In genomic region chr3:52643100-52643551, GRCm38 (mm10) we compare ENCODE assay signal across 9 mouse cellular contexts.
A peak's percentile ranks its signal among the peaks of the same experiment; 100 is the strongest.
DNase-seq lines count a peak whose midpoint lies in the region; ATAC-seq and TF ChIP-seq lines count a peak whose summit lies in the region.
"Had no signal": no experiment of that assay in that cellular context is flagged by ENCODE, and none has a peak within 500 bp of the region (broad histone marks: within the 10 kb centered on the region; RNA-seq: fewer than 3 reads in every experiment).

No protein-coding gene starts in this region.

- no peak overlapping the region for H3K4me3 ChIP-seq in heart, embryonic 13.5 days
- no peak overlapping the region for H3K4me3 ChIP-seq in thymus, adult 2 months (ENCODE audit: control insufficient read depth, insufficient read depth, low read length)
- H3K4me3 ChIP-seq in hindbrain, postnatal 0 days (ENCODE audit: low read length), result no peak overlapping the region

- no peaks in the 10 kb centered on the region for H3K9me3 ChIP-seq in heart, embryonic 13.5 days
- H3K9me3 ChIP-seq in hindbrain, postnatal 0 days (ENCODE audit: low read length), result no peaks in the 10 kb centered on the region

- H3K9ac ChIP-seq in heart, embryonic 13.5 days, result no peak overlapping the region
- 0 out of 2 replicates have a peak overlapping the region, but pooled peaks have one; percentile 4 for H3K9ac ChIP-seq in hindbrain, postnatal 0 days (replicated peaks; ENCODE audit: low read length)

- H3K27me3 ChIP-seq in heart, embryonic 13.5 days (replicated peaks), result peaks cover 12% of the 10 kb centered on the region
- H3K27me3 ChIP-seq in thymus, adult 2 months (ENCODE audit: control insufficient read depth, insufficient read depth, low read length), result no peaks in the 10 kb centered on the region
- H3K27me3 ChIP-seq in hindbrain, postnatal 0 days (ENCODE audit: insufficient read depth, low read length), result no peaks in the 10 kb centered on the region

- no peak for TF ChIP-seq POLR2A in thymus, adult 2 months (IDR thresholded peaks at IDR 0.05; ENCODE audit: control insufficient read depth, extremely low read depth, insufficient read depth, low read length, poor library complexity)

- H3K4me1 ChIP-seq in heart, embryonic 13.5 days, result peaks cover 23% of the 10 kb centered on the region
- peaks cover 59% of the 10 kb centered on the region for H3K4me1 ChIP-seq in thymus, adult 2 months (replicated peaks; ENCODE audit: control insufficient read depth, insufficient read depth, low read length)
- peaks cover 13% of the 10 kb centered on the region; the same call in 1 of the 2 replicates for H3K4me1 ChIP-seq in hindbrain, postnatal 0 days (ENCODE audit: insufficient read depth, low read length)

- 0 out of 2 replicates have a peak overlapping the region, but pooled peaks have one; percentile 0 for H3K27ac ChIP-seq in heart, embryonic 13.5 days (replicated peaks)
- H3K27ac ChIP-seq in thymus, adult 2 months (ENCODE audit: control insufficient read depth, insufficient read depth, low read length), result peak overlapping the region; percentile 73
- no peak overlapping the region for H3K27ac ChIP-seq in hindbrain, postnatal 0 days

- no peak for ATAC-seq in heart, embryonic 13.5 days (ENCODE audit: extremely low read depth, insufficient number of reproducible peaks, low FRiP score, low TSS enrichment)
- no peak for ATAC-seq in hindbrain, postnatal 0 days

- DNase-seq in heart, adult 18-20 months, result no peak
- DNase-seq in thymus, adult 2 months, result no peak
- DNase-seq in thymus, postnatal 14 days, result no peak
- DNase-seq in hindbrain, postnatal 0 days (ENCODE audit: low spot score), result peak; percentile 47
- DNase-seq in c-Kit-positive CD71-positive TER-119-positive erythroid progenitor cells, embryonic 14.5 days (ENCODE audit: low spot score), result no peak
- no peak for DNase-seq in cerebellum, adult 11 months
- DNase-seq in urinary bladder, postnatal 36 days (ENCODE audit: low spot score in 2 of 2), result no peak
- DNase-seq: lung, postnatal 10 days had no signal

- no peak overlapping the region for H3K4me2 ChIP-seq in heart, embryonic 13.5 days
- H3K4me2 ChIP-seq in hindbrain, postnatal 0 days (ENCODE audit: low read depth, low read length), result no peak overlapping the region

- no peaks in the 10 kb centered on the region for H3K36me3 ChIP-seq in heart, embryonic 13.5 days
- H3K36me3 ChIP-seq in thymus, adult 2 months (ENCODE audit: control insufficient read depth, insufficient read depth, low read length), result no peaks in the 10 kb centered on the region
- no peaks in the 10 kb centered on the region for H3K36me3 ChIP-seq in hindbrain, postnatal 0 days (ENCODE audit: insufficient read depth, low read length)

- TF ChIP-seq CTCF in thymus, adult 2 months (IDR thresholded peaks at IDR 0.05; ENCODE audit: borderline replicate concordance, control insufficient read depth, extremely low read depth, insufficient read depth, low read length, poor library complexity), result no peak
- TF ChIP-seq CTCF in hindbrain, postnatal 0 days (IDR thresholded peaks at IDR 0.05; ENCODE audit: low read depth), result no peak

- WGBS in heart, embryonic 13.5 days, result 69% methylated on average over 9 of the region's 9 CpGs
- 93% methylated on average over 9 of the region's 9 CpGs for WGBS in thymus, adult 2 months
- 36% methylated on average over 9 of the region's 9 CpGs for WGBS in hindbrain, postnatal 0 days
